Mouse (Mus musculus) testis, adult 10 weeks (tissue): ENCODE measurements around the gene Mpst. TPM values are rescaled to one million over a fixed set of nuclear protein-coding genes. Genes with fewer than 3 reads are reported as not detected.

Experiments used
- polyA plus RNA-seq: library from polyadenylated mRNA; stranded (reverse); fragments of 350-450 nt; fragmentation: Illumina TruSeq; extraction: RNeasy Lipid Tissue Mini Kit (QIAGEN cat#74804); gene quantifications from one replicate; pipeline ENCODE4 v1.2.3, GENCODE M21; 2014; ENCODE audit warnings: low read depth, low replicate concordance

Mpst gene
- 0.39 TPM for polyA plus RNA-seq

GRCm38 (mm10) chr15:78406293-78406934, at the start of gene Mpst:
Gene Mpst, plus strand, starts transcription at chr15:78406416.

DNA sequence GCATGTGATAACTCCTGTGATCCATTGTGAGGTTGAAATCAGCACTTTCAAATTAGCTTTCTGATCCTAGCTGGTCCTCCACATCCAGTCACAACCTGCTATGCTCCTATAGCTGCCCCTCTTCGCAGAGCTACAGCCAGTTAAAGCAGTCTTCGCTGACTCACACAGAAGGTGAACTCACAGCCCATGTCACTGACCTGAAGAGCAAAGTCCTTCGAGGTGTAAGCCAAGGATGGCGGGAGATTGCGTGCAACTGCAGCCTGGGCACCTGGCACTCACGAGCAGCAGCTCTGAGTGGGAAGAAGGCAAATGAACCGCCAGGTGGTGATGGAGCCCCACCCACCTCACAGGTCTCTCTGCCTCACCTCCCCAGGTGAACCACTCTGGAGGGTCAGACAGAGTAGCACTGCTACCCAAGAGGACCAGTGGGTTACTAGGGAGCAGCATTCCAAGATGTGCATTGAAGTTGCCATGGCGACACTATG, 10.7 kb upstream of the Mpst start, which contains the start of gene Tex33:
TSS of gene Tex33 (minus strand) at position 435 of the 485 bp plus-strand sequence.

DNA sequence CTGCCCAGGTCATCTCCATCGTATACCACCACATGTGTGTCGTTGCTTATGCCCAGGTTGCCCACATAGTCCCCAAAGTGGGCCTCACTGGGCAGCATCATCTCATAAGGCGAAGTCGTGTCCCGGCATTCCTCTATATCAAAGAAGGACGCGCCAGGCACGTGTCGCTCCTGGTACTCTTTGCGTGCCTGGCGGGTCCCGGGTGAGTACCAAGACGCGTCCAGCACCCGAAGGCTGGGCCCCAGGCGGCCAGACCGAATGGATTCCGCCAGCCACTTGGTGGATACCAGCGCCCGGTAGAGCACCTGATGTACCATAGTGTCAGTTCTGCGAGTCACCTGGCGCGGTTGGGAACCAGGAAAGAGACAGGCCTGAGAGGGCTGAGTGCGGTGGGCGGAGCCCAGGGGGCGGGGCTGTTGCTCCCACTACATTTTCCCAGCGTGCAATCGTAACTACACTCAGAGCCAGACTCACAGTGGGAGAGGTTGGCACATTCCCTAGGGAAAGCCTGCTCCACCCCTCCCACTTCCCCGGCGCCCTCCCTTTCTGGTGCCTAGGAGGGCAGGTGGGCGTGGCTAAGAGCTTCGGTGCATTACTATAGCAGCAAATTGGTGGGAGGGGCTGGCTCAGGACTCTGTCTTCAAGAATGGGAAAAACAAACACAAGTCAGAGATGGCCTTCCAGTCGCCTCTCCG, 552 bp upstream of the Mpst start, which contains the start of gene Tst:
TSS of gene Tst (minus strand) at position 391 of the 695 bp plus-strand sequence.

DNA sequence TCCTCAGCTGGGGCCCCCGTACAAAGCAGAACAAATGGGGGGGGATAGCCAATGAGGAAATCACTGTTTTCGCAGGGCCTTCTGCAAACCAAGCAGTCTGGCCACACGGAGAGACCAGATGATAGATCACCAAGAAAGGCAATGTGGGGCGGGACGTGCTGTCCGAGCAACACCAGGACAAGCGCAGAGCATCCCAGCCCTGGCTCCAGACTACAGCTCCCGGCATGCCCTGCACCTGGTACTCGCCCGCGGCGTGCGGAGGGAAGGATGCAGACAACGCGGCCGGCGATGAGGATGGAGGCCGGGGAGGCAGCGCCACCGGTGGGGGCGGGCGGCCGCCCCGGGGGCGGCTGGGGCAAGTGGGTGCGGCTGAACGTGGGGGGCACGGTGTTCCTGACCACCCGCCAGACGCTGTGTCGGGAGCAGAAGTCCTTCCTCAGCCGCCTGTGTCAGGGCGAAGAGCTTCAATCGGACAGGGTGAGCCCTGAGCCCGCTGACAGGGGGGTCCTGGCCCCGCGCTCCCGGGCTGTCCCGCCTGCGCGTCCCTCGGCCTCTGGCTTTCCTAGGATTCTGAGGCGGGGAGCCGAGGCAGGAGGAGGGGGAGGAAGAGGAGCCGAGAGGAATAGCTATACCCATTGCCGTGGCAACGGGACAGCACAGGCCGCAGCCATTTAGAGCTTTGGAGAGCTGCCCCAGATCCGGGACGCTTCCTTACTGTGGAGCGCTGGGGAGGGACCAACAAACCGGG, 22.3 kb downstream of the Mpst start, which contains the start of gene Kctd17:
TSS of gene Kctd17 (plus strand) at position 174 of the 748 bp plus-strand sequence.

Other genes with a start within 250 kb of the Mpst start
- gene Ift27, start 232.3 kb upstream of the Mpst start, polyA plus RNA-seq = 11.5 TPM
- not detected for gene Pvalb, start 200.0 kb upstream of the Mpst start, polyA plus RNA-seq
- gene Ncf4, start 161.6 kb upstream of the Mpst start, polyA plus RNA-seq = not detected
- 0.34 TPM for gene Csf2rb2, start 100.7 kb upstream of the Mpst start, polyA plus RNA-seq
- gene Csf2rb, start 80.7 kb upstream of the Mpst start, polyA plus RNA-seq = 0.25 TPM
- gene Tex33, start 10.5 kb upstream of the Mpst start, polyA plus RNA-seq = 35.2 TPM
- gene Tst, start 509 bp upstream of the Mpst start, polyA plus RNA-seq = 1.4 TPM
- 0.66 TPM for gene Kctd17, start 22.1 kb downstream of the Mpst start, polyA plus RNA-seq
- not detected for gene Tmprss6, start 62.2 kb downstream of the Mpst start, polyA plus RNA-seq
- not detected for gene Il2rb, start 88.9 kb downstream of the Mpst start, polyA plus RNA-seq
- gene C1qtnf6, start 125.0 kb downstream of the Mpst start, polyA plus RNA-seq = 1.6 TPM
- gene Sstr3, start 138.3 kb downstream of the Mpst start, polyA plus RNA-seq = not detected
- gene Rac2, start 166.4 kb downstream of the Mpst start, polyA plus RNA-seq = 0.34 TPM
- 0.32 TPM for gene Cyth4, start 190.6 kb downstream of the Mpst start, polyA plus RNA-seq